In the genomic region with DNA sequence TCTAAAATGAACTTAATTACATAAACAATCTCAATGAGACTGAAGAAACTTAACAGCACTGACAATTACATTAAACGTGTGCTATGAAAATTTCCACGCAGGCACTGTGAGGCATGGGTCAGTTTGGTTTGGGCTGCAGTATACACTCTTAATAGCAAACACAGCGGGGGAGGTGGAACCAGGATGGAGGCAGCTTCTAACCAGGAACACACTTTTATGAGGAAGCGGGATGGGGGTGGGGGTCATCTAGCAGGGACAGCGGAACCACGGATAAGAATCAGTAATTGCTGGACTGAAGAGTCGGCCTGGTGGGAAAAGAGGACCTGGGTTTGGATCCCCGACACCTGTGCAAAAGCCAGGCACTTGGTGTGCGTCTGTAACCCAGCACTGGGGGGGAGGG, we compare ENCODE assay signal across 27 mouse cellular contexts. TPM values are rescaled to one million over a fixed set of nuclear protein-coding genes. Genes with fewer than 3 reads are reported as not detected.
A peak's percentile ranks its signal among the peaks of the same experiment; 100 is the strongest.
DNase-seq lines count a peak whose midpoint lies in the region; ATAC-seq lines count a peak whose summit lies in the region.
"Had no signal": no experiment of that assay in that cellular context is flagged by ENCODE, and none has a peak within 500 bp of the region (broad histone marks: within the 10 kb centered on the region; RNA-seq: fewer than 3 reads in every experiment).

No protein-coding gene starts in this region.

- 50% methylated on average over 9 of the region's 9 CpGs for WGBS in kidney, embryonic 14.5 days
- WGBS in embryonic facial prominence, embryonic 10.5 days = 62% methylated on average over 9 of the region's 9 CpGs

- H3K4me3 ChIP-seq in kidney, embryonic 14.5 days (ENCODE audit: low read length) = no peak overlapping the region
- no peak overlapping the region for H3K4me3 ChIP-seq in embryonic facial prominence, embryonic 10.5 days
- H3K4me3 ChIP-seq: embryonic facial prominence, embryonic 13.5 days; erythroblast, embryonic 14.5 days; forebrain, embryonic 10.5 days; forebrain, embryonic 13.5 days; heart, adult 2 months; heart, embryonic 10.5 days; heart, embryonic 13.5 days had no signal

- DNase-seq in kidney, adult 8-10 months = no peak
- DNase-seq in embryonic facial prominence, embryonic 10.5 days (ENCODE audit: low spot score) = no peak
- DNase-seq in kidney, postnatal 10 days = peak; percentile 70
- peak; percentile 57 to 72 for DNase-seq in kidney, postnatal 4 days
- DNase-seq in spleen, postnatal 4 days (ENCODE audit: low spot score in 2 of 2) = no peak
- no peak for DNase-seq in embryo, embryonic 10.5 days (ENCODE audit: low spot score)
- DNase-seq: adrenal gland, postnatal 10 days; adrenal gland, postnatal 36 days; B cell, adult 2 months; cerebellum, adult 18-20 months; cerebellum, adult 9-10 months; cerebellum, postnatal 14 days; gastrocnemius, postnatal 10 days; gastrocnemius, postnatal 36 days; heart, adult 2 months; heart, postnatal 14 days; heart, postnatal 4 days had no signal

- no peak for ATAC-seq in kidney, embryonic 14.5 days (ENCODE audit: low FRiP score, low TSS enrichment)
- ATAC-seq: forebrain, embryonic 13.5 days; Patski had no signal

- H3K27ac ChIP-seq in kidney, embryonic 14.5 days (ENCODE audit: low read depth, low read length) = peak overlapping the region; percentile 52; the same call in 1 of the 2 replicates
- 0 out of 2 replicates have a peak overlapping the region, but pooled peaks have one; percentile 19 for H3K27ac ChIP-seq in embryonic facial prominence, embryonic 10.5 days (replicated peaks)
- H3K27ac ChIP-seq: embryonic facial prominence, embryonic 13.5 days; forebrain, embryonic 10.5 days; forebrain, embryonic 13.5 days; heart, adult 2 months; heart, embryonic 10.5 days; heart, embryonic 13.5 days; hindbrain, embryonic 14.5 days had no signal

- H3K9me3 ChIP-seq in kidney, embryonic 14.5 days (ENCODE audit: control insufficient read depth, low read length) = no peaks in the 10 kb centered on the region
- no peaks in the 10 kb centered on the region for H3K9me3 ChIP-seq in embryonic facial prominence, embryonic 10.5 days
- H3K9me3 ChIP-seq: embryonic facial prominence, embryonic 13.5 days; forebrain, embryonic 10.5 days; forebrain, embryonic 13.5 days; G1E; heart, embryonic 10.5 days; heart, embryonic 13.5 days had no signal

- H3K9ac ChIP-seq in kidney, embryonic 14.5 days (ENCODE audit: low read depth, low read length) = no peak overlapping the region
- H3K9ac ChIP-seq: embryonic facial prominence, embryonic 13.5 days; forebrain, embryonic 13.5 days; heart, embryonic 13.5 days; hindbrain, embryonic 14.5 days had no signal

- H3K4me1 ChIP-seq in kidney, embryonic 14.5 days (ENCODE audit: control insufficient read depth, insufficient read depth, low read length) = peaks cover 9% of the 10 kb centered on the region
- peaks cover 35% of the 10 kb centered on the region for H3K4me1 ChIP-seq in embryonic facial prominence, embryonic 10.5 days
- H3K4me1 ChIP-seq: forebrain, embryonic 13.5 days; heart, embryonic 13.5 days had no signal

- no peaks in the 10 kb centered on the region for H3K27me3 ChIP-seq in kidney, embryonic 14.5 days (ENCODE audit: control insufficient read depth, insufficient read depth, low read length)
- no peaks in the 10 kb centered on the region for H3K27me3 ChIP-seq in embryonic facial prominence, embryonic 10.5 days (replicated peaks; ENCODE audit: low read depth, poor library complexity, severe bottlenecking)
- H3K27me3 ChIP-seq: embryonic facial prominence, embryonic 13.5 days; forebrain, embryonic 13.5 days; heart, embryonic 13.5 days; Patski had no signal

- H3K36me3 ChIP-seq in kidney, embryonic 14.5 days (ENCODE audit: control insufficient read depth, insufficient read depth, low read length) = no peaks in the 10 kb centered on the region
- H3K36me3 ChIP-seq in embryonic facial prominence, embryonic 10.5 days (replicated peaks) = peaks cover 28% of the 10 kb centered on the region
- H3K36me3 ChIP-seq: heart, embryonic 10.5 days; heart, embryonic 13.5 days had no signal

- no peak overlapping the region for H3K4me2 ChIP-seq in kidney, embryonic 14.5 days (replicated peaks; ENCODE audit: low read depth, low read length)
- H3K4me2 ChIP-seq: embryonic facial prominence, embryonic 13.5 days; forebrain, embryonic 13.5 days; heart, embryonic 13.5 days; hindbrain, embryonic 14.5 days had no signal

RNA-seq across cellular contexts. Expression of gene Ptpru, which starts 34.2 kb away (rescaled TPM):
- polyA plus RNA-seq in kidney, embryonic 14.5 days (2014; fragmentation: Nextera tagmentation; extraction: Ambion mirVana) = 17.0 and 25.2 TPM in 2 replicates
- 21.1 and 23.5 TPM in 2 replicates for polyA plus RNA-seq in embryonic facial prominence, embryonic 10.5 days (2016; fragmentation: Nextera tagmentation; extraction: Ambion mirVana)

RNA-seq across cellular contexts. Expression of gene Mecr, which starts 39.4 kb away (rescaled TPM):
- polyA plus RNA-seq in kidney, embryonic 14.5 days (2014; fragmentation: Nextera tagmentation; extraction: Ambion mirVana) = 40.9 and 46.6 TPM in 2 replicates
- polyA plus RNA-seq in embryonic facial prominence, embryonic 10.5 days (2016; fragmentation: Nextera tagmentation; extraction: Ambion mirVana) = 52.9 and 55.0 TPM in 2 replicates

Comparison
In these comparisons a context has a peak if more than half of its experiments do, and no peak if none do; other contexts are left out.
1. DNase-seq: peak in kidney, postnatal 10 days (single experiment) and kidney, postnatal 4 days (2 of 2); none in kidney, adult 8-10 months (0 of 2), embryonic facial prominence, embryonic 10.5 days (single experiment), spleen, postnatal 4 days (0 of 2) and embryo, embryonic 10.5 days (single experiment).